Mouse (Mus musculus): ENCODE data around the gene Fbxl17. TPM values are rescaled to one million over a fixed set of nuclear protein-coding genes. Genes with fewer than 3 reads are reported as not detected.

Fbxl17 gene
- polyA plus RNA-seq (2012; rRNA removed) = 22.6 and 23.4 TPM in 2 replicates

GRCm38 (mm10) chr17:63499636-63500155 is at the start of gene Fbxl17:
Gene Fbxl17, minus strand, starts transcription at chr17:63500017.

Measured in central nervous system, embryonic 14 days (tissue).